Mouse (Mus musculus) v-Abl transformed pro-B cells (cell line): ENCODE results near the gene Atp1b3.

Source experiments
- in situ Hi-C, 2 experiments: fragments of 400-800 bp; cut with MboI; formaldehyde crosslinking; loops; one replicate each; pipeline ENCODE4 v1.15.1; 2025; ENCODE audit not compliant: unreplicated experiment in 2 of 2

Gene Atp1b3

GRCm38 (mm10) chr9:96292144-96292543, 72.1 kb downstream of the Atp1b3 start:
- in situ Hi-C loops, result loop anchor here in 1 of 2 experiments (25.0 kb wide), 1 partner anchor 370 kb away; no protein-coding TSS in a partner anchor

GRCm38 (mm10) chr9:96284916-96285315, 79.3 kb downstream of the Atp1b3 start:
- in situ Hi-C loops, result loop anchor here (5.0 to 25.0 kb wide), 5 partner anchors 207 to 530 kb away; no protein-coding TSS in a partner anchor
